Mouse (Mus musculus) cortical plate, adult 2 months (tissue): ENCODE measurements around the gene Sms. TPM values are rescaled to one million over a fixed set of nuclear protein-coding genes. Genes with fewer than 3 reads are reported as not detected.

Experiments
- H3K27ac ChIP-seq: fragments of 200-500 bp; 2 replicates; pipeline ENCODE4 v1.5.1; 2012; ENCODE audit warnings: low read length, control low read depth, inconsistent platforms; ENCODE audit not compliant: insufficient read depth
- H3K4me1 ChIP-seq: fragments of 200-500 bp; 2 replicates; pipeline ENCODE4 v1.6.1; 2011; ENCODE audit warnings: low read length; ENCODE audit not compliant: control insufficient read depth, insufficient read depth
- H3K4me3 ChIP-seq: fragments of 200-500 bp; 2 replicates; pipeline ENCODE4 v1.5.1; 2011; ENCODE audit warnings: mild to moderate bottlenecking, low read length, control low read depth; ENCODE audit not compliant: insufficient read depth
- CTCF ChIP-seq: fragments of 200-500 bp; IDR thresholded peaks from 2 replicates; pipeline ENCODE4 v1.5.1; 2011; ENCODE audit warnings: mild to moderate bottlenecking, control low read depth, low read length; ENCODE audit not compliant: insufficient read depth; ENCODE audit errors: extremely low read depth
- POLR2A ChIP-seq: fragments of 200-500 bp; IDR thresholded peaks from 2 replicates; pipeline ENCODE4 v1.6.1; 2011; ENCODE audit warnings: mild to moderate bottlenecking, low read length, control low read depth; ENCODE audit not compliant: insufficient read depth; ENCODE audit errors: extremely low read depth
- polyA plus RNA-seq: library from polyadenylated mRNA; depleted of rRNA; stranded (reverse); fragments of >200 nt; gene quantifications from 2 replicates; pipeline ENCODE4 v1.2.3, GENCODE M21; 2012; rRNA removed

Gene Sms
- 66.2 and 70.1 TPM in 2 replicates for polyA plus RNA-seq

GRCm38 (mm10) chrX:157491944-157492726 lies at the start of gene Sms:
Gene Sms (minus strand): TSS chrX:157492287.
- H3K4me1 ChIP-seq, result peaks cover 3% of the 10 kb centered on the region; the same call in 1 of the 2 replicates
- TF ChIP-seq POLR2A, result no peak
- TF ChIP-seq CTCF, result no peak
- peak within 1 kb of the TSS; percentile 54 for H3K4me3 ChIP-seq
- peak within 1 kb of the TSS; percentile 81 for H3K27ac ChIP-seq

GRCm38 (mm10) chrX:157506400-157506799 lies 14.3 kb upstream of the Sms start:
- Histone ChIP-seq H3K27ac (no peak overlapping the region), H3K4me1 (no peaks in the 10 kb centered on the region), H3K4me3 (no peak overlapping the region)
- no peak for TF ChIP-seq POLR2A
- no peak for TF ChIP-seq CTCF

- Histone ChIP-seq H3K4me3 (no peak overlapping the region), H3K4me1 (no peaks in the 10 kb centered on the region), H3K27ac (no peak overlapping the region)
- TF ChIP-seq CTCF, result no peak
- TF ChIP-seq POLR2A, result no peak
Observed at GRCm38 (mm10) chrX:157504506-157504905, 12.4 kb upstream of the Sms start.

GRCm38 (mm10) chrX:157501871-157502270 lies 9.8 kb upstream of the Sms start:
- no peaks in the 10 kb centered on the region for H3K4me1 ChIP-seq
- no peak for TF ChIP-seq POLR2A
- no peak for TF ChIP-seq CTCF

GRCm38 (mm10) chrX:157500004-157500403 lies 7.9 kb upstream of the Sms start:
- Histone ChIP-seq H3K4me1 (no peaks in the 10 kb centered on the region), H3K4me3 (no peak overlapping the region), H3K27ac (no peak overlapping the region)
- TF ChIP-seq POLR2A (no peak), CTCF (no peak)

More at GRCm38 (mm10) chrX:157501871-157502270, 9.8 kb upstream of the Sms start:
- Histone ChIP-seq H3K27ac (no peak overlapping the region), H3K4me3 (no peak overlapping the region)

- TF ChIP-seq POLR2A, result no peak
- no peak for TF ChIP-seq CTCF
- no peak overlapping the region for H3K27ac ChIP-seq
- H3K4me1 ChIP-seq, result peaks cover 3% of the 10 kb centered on the region; the same call in 1 of the 2 replicates
- no peak overlapping the region for H3K4me3 ChIP-seq
Observed at GRCm38 (mm10) chrX:157493159-157493558, 1.1 kb upstream of the Sms start.

- TF ChIP-seq CTCF (no peak), POLR2A (no peak)
- Histone ChIP-seq H3K4me1 (peaks cover 3% of the 10 kb centered on the region; the same call in 1 of the 2 replicates), H3K27ac (peak overlapping the region; percentile 81), H3K4me3 (peak overlapping the region; percentile 54)
Observed at GRCm38 (mm10) chrX:157491145-157491935, 747 bp downstream of the Sms start.

- TF ChIP-seq POLR2A, result no peak
- H3K4me3 ChIP-seq, result peak overlapping the region; percentile 54
- peaks cover 3% of the 10 kb centered on the region; the same call in 1 of the 2 replicates for H3K4me1 ChIP-seq
- H3K27ac ChIP-seq, result no peak overlapping the region; the same call in 1 of the 2 replicates
Observed at GRCm38 (mm10) chrX:157490769-157491144, 1.3 kb downstream of the Sms start.

GRCm38 (mm10) chrX:157489871-157490721 lies 2.0 kb downstream of the Sms start:
- peak overlapping the region; percentile 54 for H3K4me3 ChIP-seq
- H3K4me1 ChIP-seq, result peaks cover 3% of the 10 kb centered on the region; the same call in 1 of the 2 replicates
- no peak for TF ChIP-seq CTCF
- no peak for TF ChIP-seq POLR2A
- H3K27ac ChIP-seq, result no peak overlapping the region
